Mouse (Mus musculus) heart, adult 8-10 months (tissue): ENCODE results near the gene Dkkl1. TPM values are rescaled to one million over a fixed set of nuclear protein-coding genes. Genes with fewer than 3 reads are reported as not detected.

ENCODE experiments used
- DNase-seq: peaks from one replicate; pipeline ENCODE4 v3.0.0; 2022; ENCODE audit warnings: low spot score
- microRNA-seq: library from miRNA; unstranded; fragments of <30 nt; microRNA quantifications from one replicate; pipeline ENCODE4 v1.2.0, GENCODE M21; 2022
- total RNA-seq, 4 experiments: library from RNA; stranded (reverse); gene quantifications; 2 replicates each; pipeline ENCODE4 v1.2.4; 2022

Dkkl1 gene
- total RNA-seq, 4 experiments from 2014 or later, result not detected

GRCm38 (mm10) chr7:45167761-45168445 lies 44.0 kb downstream of the Dkkl1 start:
- DNase-seq, result no peak

DNA sequence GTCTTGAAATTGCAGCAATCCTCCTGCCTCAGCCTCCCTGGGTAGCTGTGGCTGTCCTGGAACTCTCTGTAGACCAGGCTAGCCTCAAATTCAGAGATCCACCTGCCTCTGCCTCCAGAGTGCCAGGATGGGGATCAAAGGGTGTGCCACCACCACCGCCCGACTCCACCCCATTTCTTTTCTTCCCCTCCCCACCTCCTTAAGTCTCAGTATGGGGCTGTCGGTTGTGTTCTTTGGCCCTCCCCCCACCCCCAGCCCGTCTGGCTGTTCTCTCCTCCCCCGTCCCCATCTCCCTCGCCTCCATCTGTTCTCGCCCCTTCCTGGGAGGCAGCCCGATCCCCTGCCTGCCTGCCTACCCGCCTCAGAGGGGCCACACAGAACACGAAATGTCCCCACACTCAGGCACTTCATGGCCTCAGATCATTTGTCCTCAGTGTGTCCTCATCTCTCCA lies 45.0 kb downstream of the Dkkl1 start:
- DNase-seq, result no peak

DNA sequence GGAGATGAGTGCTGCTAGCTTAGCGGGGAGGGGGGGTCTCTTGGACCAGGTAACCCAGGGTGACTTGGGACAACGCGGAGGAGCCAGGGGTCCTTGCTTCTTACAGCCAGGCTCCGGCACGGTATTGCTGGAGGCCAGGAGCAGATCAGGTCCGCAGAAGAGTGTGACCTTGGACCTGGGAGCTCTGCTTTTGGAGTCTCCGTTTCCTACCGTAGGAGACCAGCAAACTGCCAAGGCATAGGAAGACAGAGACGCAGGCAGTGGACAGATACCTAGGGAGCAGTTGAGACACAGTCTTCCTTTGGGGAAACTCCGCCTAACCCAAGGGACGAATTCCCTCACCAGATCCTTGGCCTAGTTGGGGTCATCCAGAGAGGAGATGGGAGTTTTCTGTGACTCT lies 46.2 kb downstream of the Dkkl1 start:
- DNase-seq, result no peak

DNA sequence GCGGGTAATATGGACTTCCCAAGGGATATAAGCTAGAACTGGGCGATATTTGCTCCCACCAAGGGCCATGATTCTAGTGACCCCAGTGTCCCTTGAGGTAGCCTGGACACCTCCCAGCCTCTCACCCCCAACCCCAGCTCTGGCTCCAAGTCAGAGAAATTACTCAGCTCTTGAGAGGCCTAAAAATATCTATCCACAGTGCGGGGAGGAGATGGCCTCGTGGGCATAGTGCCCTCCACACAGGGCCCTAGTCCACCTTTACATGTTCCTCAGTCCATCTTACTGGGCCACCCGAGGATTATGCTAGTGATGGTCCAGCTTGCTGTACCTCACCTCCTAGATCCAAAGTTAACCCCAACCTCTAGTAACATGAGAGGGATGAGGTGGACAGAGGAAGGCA lies 47.1 kb downstream of the Dkkl1 start:
- DNase-seq, result no peak

DNA sequence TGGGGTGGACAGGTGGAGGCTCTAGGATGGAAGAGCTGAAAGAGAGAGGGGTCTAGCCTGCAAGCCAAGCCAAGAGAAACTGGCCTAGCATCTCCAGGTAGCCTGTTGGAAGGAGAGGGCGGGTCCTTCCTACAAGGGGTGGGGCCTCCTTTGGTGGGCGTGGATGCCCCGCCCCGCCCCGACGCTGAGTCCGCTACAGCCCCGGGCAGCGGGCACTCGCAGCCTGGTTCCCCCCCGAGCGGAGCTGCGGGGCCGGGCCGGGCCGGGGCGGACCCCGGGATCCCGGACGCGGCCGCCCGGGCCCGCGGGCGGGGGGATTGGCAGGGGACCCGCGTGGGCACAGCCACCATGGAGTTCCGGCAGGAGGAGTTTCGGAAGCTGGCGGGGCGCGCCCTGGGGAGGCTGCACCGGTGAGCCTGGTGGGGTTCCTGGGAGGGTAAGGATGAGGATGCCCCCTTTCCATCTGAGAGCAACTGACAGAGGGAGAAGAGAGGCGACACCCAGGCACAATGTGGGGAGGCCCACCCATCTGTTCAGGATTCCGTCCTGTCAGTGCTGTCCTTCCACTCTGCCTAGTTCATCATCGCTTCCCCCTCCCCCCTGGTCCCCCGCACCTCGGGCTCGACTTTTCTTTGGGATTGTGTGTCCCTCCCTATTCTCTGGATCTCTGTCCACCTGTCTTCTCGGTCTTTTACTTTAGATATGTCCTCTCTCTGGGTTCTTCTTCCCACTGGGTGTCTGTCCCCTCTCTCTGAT lies 48.0 kb downstream of the Dkkl1 start, which contains the start of gene Slc17a7:
Slc17a7 (plus strand) TSS at position 215 of the 756 bp plus-strand sequence.
- DNase-seq, result no peak

- DNase-seq, result no peak
Observed at GRCm38 (mm10) chr7:45162996-45163615, 48.8 kb downstream of the Dkkl1 start.

DNA sequence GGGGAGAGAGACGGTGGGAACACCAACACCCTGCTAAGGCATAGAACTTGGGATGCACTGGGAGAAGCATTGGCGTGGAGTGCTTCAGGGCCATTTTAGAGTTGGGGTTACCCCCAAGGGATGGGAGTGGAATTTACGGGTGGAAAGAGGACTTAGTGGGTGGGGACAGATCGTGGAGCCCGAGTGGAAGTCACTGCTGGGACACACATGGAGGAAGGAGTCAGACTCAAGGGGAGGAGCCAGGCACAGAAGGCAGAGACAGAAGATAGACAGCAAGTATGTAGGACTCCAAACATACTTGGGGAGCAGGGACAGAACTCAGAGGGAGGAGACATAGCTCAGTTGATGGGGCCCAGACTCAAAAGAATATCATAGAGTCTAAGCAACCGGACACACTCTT lies 49.4 kb downstream of the Dkkl1 start:
- DNase-seq, result no peak

DNA sequence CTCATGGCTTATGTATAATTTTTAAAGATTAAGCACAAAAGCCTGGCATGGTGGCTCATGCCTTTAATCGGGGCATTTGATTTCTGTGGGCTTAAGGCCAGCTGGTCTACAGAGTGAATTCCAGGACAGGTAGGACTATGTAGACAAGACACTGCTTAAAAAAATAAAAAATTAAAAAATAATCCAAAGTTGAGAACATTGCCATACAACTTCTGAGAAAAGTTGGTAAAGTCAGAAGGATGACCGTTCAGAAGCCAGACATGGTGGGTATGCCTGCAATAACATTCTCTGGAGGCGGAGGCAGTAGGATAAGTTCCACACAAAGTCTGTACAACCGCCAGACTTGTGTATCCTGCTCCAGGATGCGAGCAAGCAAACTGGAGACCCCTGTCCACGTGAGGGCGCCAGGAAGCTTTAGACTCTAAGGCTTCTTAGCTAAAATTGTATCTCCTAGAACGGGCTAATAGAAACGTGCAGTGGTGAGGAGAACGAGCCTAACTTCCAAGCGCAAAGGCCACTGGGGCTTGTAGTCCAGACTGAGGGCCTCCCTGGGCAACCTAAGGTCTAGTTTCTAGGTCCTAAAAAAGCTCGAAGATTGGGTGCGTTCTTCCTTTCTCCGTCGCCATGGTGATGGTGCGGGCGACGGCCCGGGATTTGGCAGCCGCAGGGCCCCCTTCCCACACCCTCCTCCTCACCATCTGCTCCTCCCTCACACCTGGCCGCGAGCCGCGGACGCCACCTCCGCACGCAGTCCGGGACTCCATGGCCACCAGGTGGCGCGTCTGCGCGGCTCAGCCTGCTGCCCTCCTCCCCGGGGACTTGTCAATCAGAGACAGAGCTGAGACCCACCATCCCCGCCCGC lies 50.1 kb downstream of the Dkkl1 start:
- peak; percentile 77 for DNase-seq

GRCm38 (mm10) chr7:45160866-45161265 lies 51.1 kb downstream of the Dkkl1 start:
- no peak for DNase-seq

DNA sequence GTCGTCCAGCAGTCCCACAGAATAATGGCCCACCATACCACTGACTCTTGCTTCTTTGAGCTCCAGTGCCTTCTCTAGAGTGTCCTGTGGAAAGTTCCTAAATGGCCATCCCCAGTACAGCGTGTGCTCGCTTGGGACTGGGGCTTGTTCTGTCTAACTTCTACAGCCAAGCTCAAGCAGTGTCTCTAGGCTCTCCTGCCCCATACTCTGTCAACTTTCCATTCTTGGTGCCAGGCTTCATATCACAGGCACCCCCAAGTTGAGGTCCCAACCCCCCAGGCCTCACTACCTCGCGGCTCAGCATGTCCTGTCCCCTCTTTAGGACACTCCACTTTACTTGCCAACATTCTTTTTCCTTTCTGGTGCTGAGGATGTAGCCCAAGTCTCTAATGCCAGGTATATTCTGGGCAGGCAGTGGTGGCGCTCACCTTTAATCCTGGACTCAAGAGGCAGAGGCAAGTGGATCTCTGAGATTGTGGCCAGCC lies 51.6 kb downstream of the Dkkl1 start:
- no peak for DNase-seq

DNA sequence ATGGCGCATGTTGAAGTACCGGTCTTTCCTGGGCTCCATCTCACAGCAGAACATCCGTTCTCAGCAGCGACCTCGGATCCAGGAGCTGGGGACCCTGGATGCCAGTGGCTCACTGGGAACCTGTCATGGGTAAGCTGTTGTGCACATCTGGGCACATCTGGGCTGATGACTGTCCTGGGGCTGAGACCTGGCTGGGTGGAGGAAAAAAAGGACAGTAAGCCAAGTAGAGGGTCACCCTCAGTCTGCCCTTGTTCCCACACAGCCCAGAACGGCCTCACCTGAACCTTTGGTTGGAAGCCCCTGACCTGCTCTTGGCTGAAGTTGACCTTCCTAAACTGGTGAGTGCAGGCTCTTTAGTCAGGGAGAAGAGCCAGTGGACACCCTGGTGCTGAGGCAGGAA lies 53.0 kb downstream of the Dkkl1 start:
- no peak for DNase-seq

Small RNA genes lying within 50 kb of the gene (microRNA-seq; reads per million reads assigned to microRNA genes)
- not detected for gene Mir7055

Other genes with a start within 250 kb of the Dkkl1 start
- gene Cpt1c, start 237.3 kb downstream of the Dkkl1 start, total RNA-seq, result 1 to 10 TPM; 1.4 to 2.7 (median 1.8) TPM
- gene Prmt1, start 225.6 kb downstream of the Dkkl1 start, total RNA-seq, result 100 to 1,000 TPM in 2 of 4 experiments, 10 to 100 TPM in 2; 88.3 to 107 (median 102) TPM
- 10 to 100 TPM; 23.2 to 31.9 (median 27.0) TPM for gene Irf3, start 214.5 kb downstream of the Dkkl1 start, total RNA-seq
- 10 to 100 TPM in 3 of 4 experiments, 1 to 10 TPM in 1; 8.6 to 13.5 (median 11.0) TPM for gene Bcl2l12, start 213.4 kb downstream of the Dkkl1 start, total RNA-seq
- gene Scaf1, start 195.8 kb downstream of the Dkkl1 start, total RNA-seq, result 10 to 100 TPM; 46.8 to 56.2 (median 49.7) TPM
- 10 to 100 TPM; 40.2 to 49.8 (median 44.1) TPM for gene Rras, start 194.2 kb downstream of the Dkkl1 start, total RNA-seq
- 10 to 100 TPM; 22.4 to 26.3 (median 24.9) TPM for gene Prr12, start 159.3 kb downstream of the Dkkl1 start, total RNA-seq
- 10 to 100 TPM; 30.6 to 33.8 (median 32.7) TPM for gene Nosip, start 149.7 kb downstream of the Dkkl1 start, total RNA-seq
- gene Prrg2, start 149.5 kb downstream of the Dkkl1 start, total RNA-seq, result 1 to 10 TPM; 5.6 to 7.8 (median 6.7) TPM
- 10 to 100 TPM; 17.8 to 27.4 (median 21.4) TPM for gene Rcn3, start 119.9 kb downstream of the Dkkl1 start, total RNA-seq
- 10 to 100 TPM; 65.6 to 77.1 (median 67.5) TPM for gene Fcgrt, start 108.3 kb downstream of the Dkkl1 start, total RNA-seq
- 100 to 1,000 TPM; 572 to 626 (median 604) TPM for gene Rps11, start 87.7 kb downstream of the Dkkl1 start, total RNA-seq
- gene Rpl13a, start 83.4 kb downstream of the Dkkl1 start, total RNA-seq, result 100 to 1,000 TPM; 580 to 769 (median 686) TPM
- 1 to 10 TPM in 1 of 4 experiments, not detected in 3; 1.7 TPM for gene Gm45713, start 75.9 kb downstream of the Dkkl1 start, total RNA-seq
- 1 to 10 TPM; 6.1 to 7.9 (median 6.5) TPM for gene Flt3l, start 75.7 kb downstream of the Dkkl1 start, total RNA-seq
- gene Pih1d1, start 57.8 kb downstream of the Dkkl1 start, total RNA-seq, result 10 to 100 TPM; 40.4 to 50.5 (median 48.0) TPM
- 10 to 100 TPM; 24.9 to 36.9 (median 29.2) TPM for gene Aldh16a1, start 57.6 kb downstream of the Dkkl1 start, total RNA-seq
- 10 to 100 TPM; 32.0 to 50.7 (median 41.1) TPM for gene Slc17a7, start 48.2 kb downstream of the Dkkl1 start, total RNA-seq
- not detected for gene Gfy, start 32.6 kb downstream of the Dkkl1 start, total RNA-seq
- not detected for gene Pth2, start 31.2 kb downstream of the Dkkl1 start, total RNA-seq
- not detected for gene Ccdc155, start 7.3 kb downstream of the Dkkl1 start, total RNA-seq
- 10 to 100 TPM in 1 of 4 experiments, 1 to 10 TPM in 3; 6.2 to 10.4 (median 8.0) TPM for gene Tead2, start 3.6 kb upstream of the Dkkl1 start, total RNA-seq
- gene Cd37, start 27.0 kb upstream of the Dkkl1 start, total RNA-seq, result 1 to 10 TPM; 2.1 to 5.8 (median 3.0) TPM
- gene Slc6a16, start 28.9 kb upstream of the Dkkl1 start, total RNA-seq, result not detected
- not detected for gene Slc6a21, start 65.4 kb upstream of the Dkkl1 start, total RNA-seq
- gene Trpm4, start 121.6 kb upstream of the Dkkl1 start, total RNA-seq, result 10 to 100 TPM; 23.8 to 36.3 (median 25.4) TPM
- 1,000 to 10,000 TPM; 1,032 to 1,216 (median 1,081) TPM for gene Hrc, start 123.1 kb upstream of the Dkkl1 start, total RNA-seq
- gene Ppfia3, start 154.9 kb upstream of the Dkkl1 start, total RNA-seq, result under 1 TPM; 0.11 to 0.33 (median 0.20) TPM
- gene Lin7b, start 158.4 kb upstream of the Dkkl1 start, total RNA-seq, result 1 to 10 TPM; 1.0 to 1.5 (median 1.3) TPM
- gene Snrnp70, start 183.6 kb upstream of the Dkkl1 start, total RNA-seq, result 100 to 1,000 TPM in 1 of 4 experiments, 10 to 100 TPM in 3; 68.3 to 107 (median 86.7) TPM
- gene Kcna7, start 193.5 kb upstream of the Dkkl1 start, total RNA-seq, result 1 to 10 TPM; 5.5 to 8.0 (median 6.9) TPM
- under 1 TPM; 0.30 to 0.50 (median 0.36) TPM for gene Ntf5, start 201.5 kb upstream of the Dkkl1 start, total RNA-seq
- gene Lhb, start 208.7 kb upstream of the Dkkl1 start, total RNA-seq, result not detected
- gene Gys1, start 222.7 kb upstream of the Dkkl1 start, total RNA-seq, result 100 to 1,000 TPM; 106 to 122 (median 112) TPM
- 10 to 100 TPM; 23.1 to 31.5 (median 26.8) TPM for gene Ruvbl2, start 225.9 kb upstream of the Dkkl1 start, total RNA-seq
- 100 to 1,000 TPM; 164 to 329 (median 254) TPM for gene Ftl1, start 247.7 kb upstream of the Dkkl1 start, total RNA-seq